Mouse (Mus musculus) ES-E14 (cell line): Measurements from ENCODE around the gene Get4. TPM values are rescaled to one million over a fixed set of nuclear protein-coding genes. Genes with fewer than 3 reads are reported as not detected.

Experiments
- DNase-seq: peaks from one replicate; pipeline ENCODE4 v3.0.0-alpha.2; 2013; ENCODE audit warnings: low read depth, low spot score
- H3K27ac ChIP-seq: 2 replicates; pipeline ENCODE4 v1.5.1; 2012; ENCODE audit warnings: low read depth, mild to moderate bottlenecking, low read length, moderate library complexity, mixed read lengths; ENCODE audit not compliant: poor library complexity, insufficient read depth, severe bottlenecking
- H3K36me3 ChIP-seq: 2 replicates; pipeline ENCODE4 v1.6.1; 2012; ENCODE audit warnings: mild to moderate bottlenecking, low read length, moderate library complexity, mixed read lengths; ENCODE audit not compliant: control insufficient read depth, poor library complexity, insufficient read depth, severe bottlenecking
- H3K4me1 ChIP-seq, 2 experiments: fragments of 150-350 bp in 1 of 2; sonication (generic) in 1 of 2; 2 replicates each; pipeline ENCODE4 v1.6.1; 2012; ENCODE audit warnings: low read length in 2 of 2, mild to moderate bottlenecking in 1 of 2, mixed read lengths in 1 of 2; ENCODE audit not compliant: control insufficient read depth in 2 of 2, insufficient read depth in 2 of 2, poor library complexity in 1 of 2
- H3K4me3 ChIP-seq, 2 experiments: fragments of 150-350 bp in 1 of 2; sonication (generic) in 1 of 2; 2 replicates each; pipeline ENCODE4 v1.5.1; 2012; ENCODE audit warnings: low read length in 2 of 2, low read depth in 1 of 2, mild to moderate bottlenecking in 1 of 2, mixed read lengths in 1 of 2; ENCODE audit not compliant: insufficient read depth in 1 of 2, poor library complexity in 1 of 2, severe bottlenecking in 1 of 2
- H3K9ac ChIP-seq: 2 replicates; pipeline ENCODE4 v1.6.1; 2012; ENCODE audit warnings: low read depth, mild to moderate bottlenecking, low read length, mixed read lengths; ENCODE audit not compliant: poor library complexity, insufficient read depth, severe bottlenecking
- H3K9me3 ChIP-seq: fragments of 150-350 bp; sonication (generic); 2 replicates; pipeline ENCODE4 v1.6.1; 2012; ENCODE audit warnings: low read depth, mild to moderate bottlenecking, low read length; ENCODE audit not compliant: control insufficient read depth, insufficient read depth
- CHD2 ChIP-seq: IDR thresholded peaks from 2 replicates; pipeline ENCODE4 v1.6.1; 2014; ENCODE audit warnings: mild to moderate bottlenecking, low read depth, low read length, inconsistent platforms
- HCFC1 ChIP-seq: IDR thresholded peaks from 2 replicates; pipeline ENCODE4 v1.6.1; 2012; ENCODE audit warnings: low read length, inconsistent platforms, borderline replicate concordance; ENCODE audit not compliant: insufficient read depth
- MAFK ChIP-seq: IDR thresholded peaks from 2 replicates; pipeline ENCODE4 v1.6.1; 2014; ENCODE audit warnings: mild to moderate bottlenecking, low read depth, low read length, inconsistent platforms; ENCODE audit not compliant: insufficient read depth
- ZC3H11A ChIP-seq: IDR thresholded peaks from 2 replicates; pipeline ENCODE4 v1.6.1; 2012; ENCODE audit warnings: low read depth, mild to moderate bottlenecking, inconsistent platforms, low read length, borderline replicate concordance
- ZNF384 ChIP-seq: IDR thresholded peaks from 2 replicates; pipeline ENCODE4 v1.6.1; 2012; ENCODE audit warnings: low read depth, low read length, inconsistent platforms
- in situ Hi-C, 2 experiments: fragments of 600-800 bp; cut with MboI; formaldehyde crosslinking; loops; one replicate each; pipeline ENCODE4 v1.15.1; 2025; ENCODE audit warnings: low sequenced_read_pairs in 2 of 2, inconsistent platforms in 1 of 2; ENCODE audit not compliant: unreplicated experiment in 2 of 2
- total RNA-seq: library from RNA; depleted of rRNA; stranded (reverse); fragments of 300-350 nt; gene quantifications from 2 replicates; pipeline ENCODE4 v1.2.3, GENCODE M21; 2012

Gene Get4
- total RNA-seq, 1 experiment, result 140 TPM

DNA sequence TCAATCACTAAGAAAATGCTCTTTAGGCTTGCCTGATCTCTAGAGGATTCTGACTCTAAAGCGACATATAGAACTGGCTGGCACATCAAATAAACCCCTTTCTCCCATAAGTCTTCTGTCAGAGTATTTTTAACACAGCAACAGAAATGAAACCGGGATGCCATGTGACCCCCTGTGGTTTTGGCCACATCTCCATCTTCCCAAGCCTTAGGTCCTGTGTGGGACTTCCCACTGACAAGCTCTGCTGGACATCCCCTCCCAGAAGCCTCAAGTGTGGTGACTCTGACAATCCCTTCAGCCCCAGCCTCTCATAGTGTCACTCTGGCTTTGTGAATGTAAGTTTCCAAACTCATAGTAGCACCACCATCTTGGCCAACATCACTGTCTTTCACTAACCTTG, 42.0 kb downstream of the Get4 start:
- TF ChIP-seq ZNF384 (no peak), MAFK (no peak), HCFC1 (no peak), ZC3H11A (no peak)
- no peak overlapping the region for H3K27ac ChIP-seq
- peaks cover 7% of the 10 kb centered on the region; the same call in 1 of the 2 replicates for H3K36me3 ChIP-seq
- H3K9me3 ChIP-seq, result no peaks in the 10 kb centered on the region
- in situ Hi-C loops, result no loop called here
- H3K4me1 ChIP-seq, result peaks cover 0 to 16% of the 10 kb centered on the region in 2 experiments; a peak in 2 of 4 replicates
- H3K4me3 ChIP-seq, result no peak overlapping the region
- no peak for DNase-seq
- no peak overlapping the region for H3K9ac ChIP-seq

DNA sequence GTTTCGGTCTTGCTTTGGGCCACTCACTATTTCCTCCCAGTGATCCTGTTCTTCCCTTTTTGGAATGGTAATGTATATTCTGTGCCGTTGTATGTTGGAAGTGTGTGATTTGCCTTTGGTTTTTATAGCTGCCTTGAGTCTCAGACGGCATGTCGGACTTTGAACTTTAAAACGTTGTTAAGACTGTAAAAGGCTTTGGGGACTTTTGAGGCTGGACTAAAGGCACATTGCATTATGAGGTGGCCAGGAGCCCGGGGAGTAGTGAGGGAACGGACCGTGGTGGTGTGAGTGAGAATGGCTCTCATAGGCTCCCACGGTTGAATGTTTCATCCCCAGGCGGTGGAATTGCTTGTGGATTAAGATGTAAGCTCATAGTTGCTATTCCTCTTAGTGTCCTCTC, 45.0 kb downstream of the Get4 start:
- H3K4me3 ChIP-seq, result no peak overlapping the region
- H3K4me1 ChIP-seq, result peaks cover 0 to 22% of the 10 kb centered on the region in 2 experiments; a peak in 2 of 4 replicates
- no peak for DNase-seq
- in situ Hi-C loops, result no loop called here
- TF ChIP-seq ZNF384 (no peak), MAFK (no peak), ZC3H11A (no peak), CHD2 (no peak), HCFC1 (no peak)
- H3K36me3 ChIP-seq, result no peaks in the 10 kb centered on the region; the same call in 1 of the 2 replicates
- H3K9me3 ChIP-seq, result no peaks in the 10 kb centered on the region
- no peak overlapping the region for H3K9ac ChIP-seq
- H3K27ac ChIP-seq, result no peak overlapping the region

GRCm38 (mm10) chr5:139297745-139298144, 45.6 kb downstream of the Get4 start:
- DNase-seq, result no peak
- H3K27ac ChIP-seq, result no peak overlapping the region
- in situ Hi-C loops, result no loop called here

DNA sequence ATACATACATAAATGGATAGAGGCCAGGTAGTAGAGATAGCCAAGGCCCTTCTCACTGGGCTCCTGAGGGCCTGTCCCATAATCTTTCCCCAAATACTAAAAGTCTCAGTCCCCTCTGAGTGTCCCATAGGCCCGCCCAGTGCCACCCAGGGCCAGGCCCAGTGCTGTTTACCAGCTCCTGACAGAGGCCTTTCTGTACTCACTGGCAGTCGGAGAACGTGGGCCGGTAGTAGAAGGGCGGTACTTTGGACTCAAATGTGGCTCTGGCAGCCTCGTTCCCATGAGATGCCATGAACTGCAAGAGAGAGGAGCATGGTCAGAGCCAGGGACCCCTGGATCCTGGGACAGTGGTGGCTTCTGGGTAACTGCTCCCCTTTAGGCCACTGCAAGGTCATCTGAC, 50.0 kb downstream of the Get4 start:
- in situ Hi-C loops, result no loop called here
- DNase-seq, result no peak
- TF ChIP-seq ZC3H11A (no peak), ZNF384 (no peak), HCFC1 (no peak)

More at GRCm38 (mm10) chr5:139297745-139298144, 45.6 kb downstream of the Get4 start:
- no peaks in the 10 kb centered on the region; the same call in 1 of the 2 replicates for H3K36me3 ChIP-seq
- no peaks in the 10 kb centered on the region for H3K9me3 ChIP-seq
- no peak overlapping the region for H3K4me3 ChIP-seq
- H3K9ac ChIP-seq, result no peak overlapping the region
- peaks cover 0 to 18% of the 10 kb centered on the region in 2 experiments; a peak in 2 of 4 replicates for H3K4me1 ChIP-seq
- TF ChIP-seq MAFK, result peak; percentile 79
- no peak for TF ChIP-seq CHD2

DNA sequence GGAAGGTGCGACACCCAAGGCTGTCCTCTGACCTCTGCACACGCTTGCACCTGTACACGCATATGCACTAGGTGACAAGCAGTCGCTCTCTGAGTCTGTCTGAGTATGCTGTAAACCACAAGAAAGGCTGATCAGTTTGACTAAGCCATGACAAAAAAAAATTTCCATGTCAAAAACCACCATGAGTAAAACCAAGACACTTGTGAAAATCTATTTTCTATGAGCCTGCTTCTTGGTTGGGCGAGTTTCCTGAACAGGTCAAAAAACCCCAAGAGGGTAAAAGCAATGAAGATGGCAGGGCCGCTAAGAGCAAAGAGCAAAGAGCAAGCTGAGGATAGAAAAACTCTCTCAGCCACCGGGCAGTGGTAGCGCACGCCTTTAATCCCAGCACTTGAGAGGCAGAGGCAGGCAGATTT, 51.5 kb downstream of the Get4 start:
- Histone ChIP-seq H3K36me3 (peaks cover 5% of the 10 kb centered on the region; the same call in 1 of the 2 replicates), H3K9ac (no peak overlapping the region), H3K9me3 (no peaks in the 10 kb centered on the region), H3K4me1 (peaks cover 0 to 20% of the 10 kb centered on the region in 2 experiments; a peak in 2 of 4 replicates), H3K4me3 (no peak overlapping the region), H3K27ac (no peak overlapping the region)
- in situ Hi-C loops, result no loop called here
- no peak for DNase-seq
- TF ChIP-seq HCFC1, result no peak

More for the DNA sequence above, 50.0 kb downstream of the Get4 start:
- no peak overlapping the region for H3K4me3 ChIP-seq
- H3K9ac ChIP-seq, result no peak overlapping the region
- no peak overlapping the region for H3K27ac ChIP-seq
- H3K36me3 ChIP-seq, result peaks cover 3% of the 10 kb centered on the region; the same call in 1 of the 2 replicates
- peaks cover 0 to 22% of the 10 kb centered on the region in 2 experiments; a peak in 2 of 4 replicates for H3K4me1 ChIP-seq
- H3K9me3 ChIP-seq, result no peaks in the 10 kb centered on the region
